Mouse (Mus musculus) liver, adult 2 months (tissue): ENCODE results near the gene Hsh2d. TPM values are rescaled to one million over a fixed set of nuclear protein-coding genes. Genes with fewer than 3 reads are reported as not detected.

ENCODE experiments used
- DNase-seq: peaks from one replicate; pipeline ENCODE4 v3.0.0-alpha.2; 2011; ENCODE audit warnings: low read depth, low spot score; ENCODE audit errors: extremely low read depth
- H3K27ac ChIP-seq: fragments of 200-500 bp; replicated peaks from 2 replicates; pipeline ENCODE4 v1.5.1; 2012; ENCODE audit warnings: low read depth, mild to moderate bottlenecking, control low read depth, inconsistent platforms, low read length; ENCODE audit not compliant: insufficient read depth
- H3K27me3 ChIP-seq: fragments of 200-500 bp; 2 replicates; pipeline ENCODE4 v1.6.1; 2012; ENCODE audit warnings: mild to moderate bottlenecking, moderate library complexity, low read length, inconsistent platforms; ENCODE audit not compliant: control insufficient read depth, insufficient read depth
- H3K36me3 ChIP-seq: fragments of 200-500 bp; 2 replicates; pipeline ENCODE4 v1.6.1; 2012; ENCODE audit warnings: low read length, inconsistent platforms; ENCODE audit not compliant: control insufficient read depth, insufficient read depth
- H3K4me1 ChIP-seq: fragments of 200-500 bp; 2 replicates; pipeline ENCODE4 v1.6.1; 2011; ENCODE audit warnings: low read length; ENCODE audit not compliant: control insufficient read depth, insufficient read depth
- H3K4me3 ChIP-seq: fragments of 200-500 bp; 2 replicates; pipeline ENCODE4 v1.5.1; 2011; ENCODE audit warnings: low read depth, mild to moderate bottlenecking, control low read depth, low read length, moderate library complexity; ENCODE audit not compliant: insufficient read depth
- H3K79me2 ChIP-seq: fragments of 200-500 bp; 2 replicates; pipeline ENCODE4 v1.6.1; 2012; ENCODE audit warnings: inconsistent platforms, mild to moderate bottlenecking, low read length, moderate library complexity; ENCODE audit not compliant: control insufficient read depth, insufficient read depth
- H3K9ac ChIP-seq: fragments of 200-500 bp; 2 replicates; pipeline ENCODE4 v1.6.1; 2012; ENCODE audit warnings: low read depth, mild to moderate bottlenecking, control low read depth, inconsistent platforms, low read length
- CTCF ChIP-seq: fragments of 200-500 bp; IDR thresholded peaks from 2 replicates; pipeline ENCODE4 v1.5.1; 2011; ENCODE audit warnings: low read depth, low read length, control low read depth
- POLR2A ChIP-seq: fragments of 200-500 bp; IDR thresholded peaks from 2 replicates; pipeline ENCODE4 v1.6.1; 2011; ENCODE audit warnings: low read length, control low read depth; ENCODE audit not compliant: insufficient read depth; ENCODE audit errors: extremely low read depth
- WGBS: fragments of 180-500 bp; shearing (Covaris S2); methylation state at CpG from one replicate; pipeline ENCODE4 v1.1.7; 2018; 5-methylcytosine and 5-hydroxymethylcytosine counted together
- polyA plus RNA-seq: library from polyadenylated mRNA; depleted of rRNA; stranded (reverse); fragments of >200 nt; gene quantifications from 2 replicates; pipeline ENCODE4 v1.2.3, GENCODE M21; 2012
- total RNA-seq: library from RNA; depleted of rRNA; stranded (reverse); fragments of >200 nt; gene quantifications from 2 replicates; pipeline ENCODE4 v1.2.3, GENCODE M21; 2014

The Hsh2d gene
- total and polyA plus RNA-seq, 2 experiments, result 0.11 to 0.18 TPM

DNA sequence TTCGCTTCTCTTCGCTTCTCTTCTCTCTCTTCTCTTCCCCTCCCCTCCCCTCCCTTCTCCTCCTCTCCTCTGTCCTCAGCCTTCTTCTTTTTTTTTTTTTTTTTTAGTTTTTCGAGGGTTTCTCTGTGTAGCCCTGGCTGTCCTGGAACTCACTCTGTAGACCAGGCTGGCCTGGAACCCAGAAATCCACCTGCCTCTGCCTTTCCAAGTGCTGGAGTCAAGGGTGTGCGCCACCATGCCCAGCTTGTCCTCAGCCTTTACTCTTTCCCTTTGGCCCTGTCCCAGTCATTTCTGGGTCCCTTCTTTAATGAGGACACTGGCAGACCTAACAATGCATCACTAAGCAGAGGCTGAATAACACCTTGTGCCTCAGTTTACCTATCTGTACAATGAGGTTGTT lies 24.1 kb downstream of the Hsh2d start, which contains the start of gene Gm11034:
TSS of gene Gm11034 (minus strand) at position 101 of the 400 bp plus-strand sequence.
- H3K4me1 ChIP-seq, result peaks cover 5% of the 10 kb centered on the region
- no peak within 1 kb of the TSS for H3K9ac ChIP-seq
- no peak within 1 kb of the TSS for H3K27ac ChIP-seq
- H3K27me3 ChIP-seq, result no peaks in the 10 kb centered on the region
- WGBS, result 72% methylated on average over 4 of the region's 4 CpGs
- H3K4me3 ChIP-seq, result no peak within 1 kb of the TSS
- TF ChIP-seq POLR2A, result no peak
- TF ChIP-seq CTCF, result no peak
- no peaks in the 10 kb centered on the region for H3K79me2 ChIP-seq
- no peak for DNase-seq
- no peaks in the 10 kb centered on the region for H3K36me3 ChIP-seq

DNA sequence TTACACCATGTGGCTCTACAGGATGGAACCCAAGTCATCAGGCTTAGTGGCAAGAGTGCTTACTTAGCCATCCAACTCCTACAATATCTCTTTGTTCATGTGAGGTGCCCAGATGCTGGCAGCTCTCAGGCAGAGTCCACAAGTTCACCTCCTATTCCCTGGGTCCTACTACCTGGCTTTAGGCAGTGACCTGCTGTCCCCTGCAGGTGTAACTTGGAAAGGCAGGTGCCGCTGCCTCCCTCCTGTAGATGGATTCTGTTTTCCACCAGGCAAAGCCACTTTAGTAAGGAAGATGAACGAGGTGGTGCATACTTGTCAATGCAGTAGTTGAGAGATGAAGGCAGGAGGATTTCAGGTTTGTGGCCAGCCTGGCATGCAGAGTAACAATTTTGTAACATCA lies 25.6 kb downstream of the Hsh2d start:
- peak; percentile 72 for DNase-seq
- no peak overlapping the region for H3K27ac ChIP-seq
- H3K9ac ChIP-seq, result no peak overlapping the region
- TF ChIP-seq CTCF, result peak; percentile 96
- TF ChIP-seq POLR2A, result no peak
- H3K4me3 ChIP-seq, result no peak overlapping the region
- H3K27me3 ChIP-seq, result no peaks in the 10 kb centered on the region
- 31% methylated on average over 2 of the region's 2 CpGs for WGBS
- no peaks in the 10 kb centered on the region for H3K36me3 ChIP-seq
- peaks cover 5% of the 10 kb centered on the region for H3K4me1 ChIP-seq
- no peaks in the 10 kb centered on the region for H3K79me2 ChIP-seq

DNA sequence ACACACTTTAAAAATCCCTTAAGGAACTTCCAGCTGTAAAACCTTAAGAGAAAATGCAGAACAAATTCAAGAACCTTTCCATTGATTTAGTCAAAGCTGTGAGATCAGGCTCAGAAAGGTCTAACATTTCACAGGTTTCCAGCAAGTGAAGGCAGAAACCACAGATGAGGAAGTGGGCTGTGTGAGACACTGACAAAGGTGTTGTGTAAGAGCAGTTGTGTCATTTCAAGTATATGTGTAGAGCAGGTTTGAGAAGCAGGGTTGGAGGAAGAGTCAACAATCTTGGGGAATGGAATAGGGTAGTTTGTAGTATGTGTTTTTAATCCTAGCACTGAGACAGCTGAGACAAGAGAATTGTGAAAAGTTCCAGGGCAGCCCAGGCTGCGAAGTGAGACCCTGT lies 26.4 kb downstream of the Hsh2d start:
- Histone ChIP-seq H3K27me3 (no peaks in the 10 kb centered on the region), H3K4me3 (no peak overlapping the region), H3K79me2 (no peaks in the 10 kb centered on the region), H3K4me1 (peaks cover 8% of the 10 kb centered on the region), H3K9ac (no peak overlapping the region), H3K27ac (no peak overlapping the region; the same call in 1 of the 2 replicates), H3K36me3 (no peaks in the 10 kb centered on the region)
- TF ChIP-seq CTCF (no peak), POLR2A (no peak)
- DNase-seq, result no peak
- WGBS, result 52% methylated on average over 1 of the region's 1 CpGs

DNA sequence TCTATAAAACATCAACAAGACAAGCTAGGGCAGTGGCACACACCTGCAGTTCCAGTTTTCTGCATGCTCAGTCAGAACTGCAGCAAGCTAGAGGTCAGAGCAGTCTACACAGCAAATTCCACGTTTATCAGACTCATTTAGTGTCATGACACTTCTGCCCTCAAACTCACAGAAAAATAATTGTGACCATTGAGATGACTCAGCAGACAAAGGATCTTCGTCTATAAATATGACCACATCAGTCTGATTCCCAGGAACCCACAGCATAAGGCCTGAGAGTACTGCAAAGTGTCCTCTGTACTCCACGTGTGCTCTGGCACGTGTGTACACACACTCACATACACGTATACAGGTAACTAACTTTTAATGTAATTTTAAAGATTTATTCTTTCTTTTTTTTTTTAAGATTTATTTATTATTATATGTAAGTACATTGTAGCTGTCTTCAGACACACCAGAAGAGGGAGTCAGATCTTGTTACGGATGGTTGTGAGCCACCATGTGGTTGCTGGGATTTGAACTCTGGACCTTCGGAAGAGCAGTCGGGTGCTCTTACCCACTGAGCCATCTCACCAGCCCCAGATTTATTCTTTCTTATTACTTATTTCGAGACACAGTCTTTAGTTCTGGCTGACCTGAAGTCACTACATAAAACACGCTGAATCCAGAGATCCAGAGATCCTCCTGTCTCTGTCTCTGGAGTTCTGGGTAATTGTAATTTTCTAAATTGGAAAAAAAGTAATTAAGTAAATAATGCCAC lies 29.5 kb downstream of the Hsh2d start:
- H3K27ac ChIP-seq, result no peak overlapping the region
- H3K4me3 ChIP-seq, result no peak overlapping the region
- peaks cover 8% of the 10 kb centered on the region for H3K4me1 ChIP-seq
- H3K9ac ChIP-seq, result no peak overlapping the region
- peaks cover under 1% of the 10 kb centered on the region; the same call in 1 of the 2 replicates for H3K36me3 ChIP-seq
- H3K79me2 ChIP-seq, result no peaks in the 10 kb centered on the region
- WGBS, result 69% methylated on average over 10 of the region's 10 CpGs
- no peaks in the 10 kb centered on the region for H3K27me3 ChIP-seq
- TF ChIP-seq POLR2A (no peak), CTCF (no peak)
- no peak for DNase-seq

DNA sequence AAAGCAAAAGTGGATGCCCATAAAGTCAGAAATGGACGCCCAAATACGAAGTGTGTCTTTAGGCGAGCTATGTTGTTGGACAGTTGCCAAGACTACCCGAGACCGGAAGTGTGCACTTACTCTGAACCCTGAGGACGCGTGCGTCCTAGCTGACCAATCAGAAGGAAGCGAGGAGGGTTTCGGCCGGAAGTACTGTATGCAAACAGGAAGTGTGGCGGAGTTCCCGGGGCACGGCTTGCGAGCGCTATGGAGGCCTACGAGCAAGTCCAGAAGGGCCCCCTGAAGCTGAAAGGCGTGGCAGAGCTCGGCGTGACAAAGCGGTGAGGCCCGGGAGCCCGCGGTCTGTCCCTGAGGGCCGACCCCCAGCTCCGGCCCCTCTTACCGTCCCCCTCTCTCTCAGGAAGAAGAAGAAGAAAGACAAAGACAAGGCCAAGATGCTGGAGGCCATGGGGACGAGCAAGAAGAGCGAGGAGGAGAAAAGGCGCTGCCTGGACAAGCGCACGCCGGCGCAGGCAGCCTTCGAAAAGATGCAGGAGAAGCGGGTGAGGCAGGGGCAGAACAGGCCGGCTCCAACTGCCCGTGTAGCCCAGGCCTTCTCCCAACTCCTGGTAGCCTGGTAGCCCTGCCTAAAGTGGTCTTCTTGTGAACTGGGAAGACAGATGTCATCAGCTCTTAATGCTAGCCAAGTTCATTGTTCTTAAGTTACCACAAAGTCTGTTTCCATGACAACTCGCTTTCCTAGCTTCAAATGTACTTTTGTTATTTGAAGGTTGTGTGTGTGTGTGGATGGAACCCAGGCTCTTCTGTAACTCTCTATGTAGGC lies 30.3 kb downstream of the Hsh2d start, which contains the start of gene Fam32a:
TSS of gene Fam32a (plus strand) at position 190 of the 823 bp plus-strand sequence.
- H3K27me3 ChIP-seq, result no peaks in the 10 kb centered on the region
- H3K9ac ChIP-seq, result peak within 1 kb of the TSS; percentile 86
- peak; percentile 91 for DNase-seq
- peak within 1 kb of the TSS; percentile 66 for H3K27ac ChIP-seq
- no peaks in the 10 kb centered on the region for H3K79me2 ChIP-seq
- H3K4me3 ChIP-seq, result peak within 1 kb of the TSS; percentile 96
- 11% methylated on average over 39 of the region's 39 CpGs for WGBS
- peaks cover 4% of the 10 kb centered on the region; the same call in 1 of the 2 replicates for H3K36me3 ChIP-seq
- H3K4me1 ChIP-seq, result peaks cover 8% of the 10 kb centered on the region
- TF ChIP-seq POLR2A, result peak; percentile 66
- no peak for TF ChIP-seq CTCF
